Mouse (Mus musculus): ENCODE results near the gene Efcc1. TPM values are rescaled to one million over a fixed set of nuclear protein-coding genes. Genes with fewer than 3 reads are reported as not detected.

Efcc1 gene
- polyA plus RNA-seq, 1 experiment from 2014 or later, result 0.76 TPM

GRCm38 (mm10) chr6:87796251-87796880 lies 65.7 kb downstream of the Efcc1 start:
- Histone ChIP-seq H3K9ac (ENCODE audit: low read length) (no peak overlapping the region), H3K4me3 (ENCODE audit: control insufficient read depth in 1 of 2, insufficient read depth in 1 of 2, low read depth in 1 of 2, low read length in 2 of 2) (no peak overlapping the region), H3K27ac (replicated peaks in 1 of 2; ENCODE audit: control insufficient read depth in 1 of 2, insufficient read depth in 1 of 2, low read depth in 2 of 2, low read length in 2 of 2) (no peak overlapping the region), H3K4me2 (ENCODE audit: low read length) (no peak overlapping the region), H3K27me3 (ENCODE audit: control insufficient read depth, insufficient read depth, low read length) (no peaks in the 10 kb centered on the region), H3K36me3 (ENCODE audit: control insufficient read depth, insufficient read depth, low read length) (peaks cover 12% of the 10 kb centered on the region), H3K4me1 (ENCODE audit: control insufficient read depth in 2 of 2, insufficient read depth in 2 of 2, low read length in 2 of 2) (peaks cover 0 to 2% of the 10 kb centered on the region in 2 experiments; a peak in 1 of 4 replicates), H3K9me3 (ENCODE audit: control insufficient read depth, low read length) (no peaks in the 10 kb centered on the region)
- ATAC-seq (ENCODE audit: insufficient number of reproducible peaks, insufficient read depth, low FRiP score, low read depth), result no peak
- 87% methylated on average over 6 of the region's 6 CpGs for WGBS

GRCm38 (mm10) chr6:87797321-87797720 lies 66.7 kb downstream of the Efcc1 start:
- WGBS, result 46% methylated on average over 2 of the region's 2 CpGs
- ATAC-seq (ENCODE audit: insufficient number of reproducible peaks, insufficient read depth, low FRiP score, low read depth), result no peak
- Histone ChIP-seq H3K27me3 (ENCODE audit: control insufficient read depth, insufficient read depth, low read length) (no peaks in the 10 kb centered on the region), H3K27ac (replicated peaks in 1 of 2; ENCODE audit: control insufficient read depth in 1 of 2, insufficient read depth in 1 of 2, low read depth in 2 of 2, low read length in 2 of 2) (no peak overlapping the region), H3K4me2 (ENCODE audit: low read length) (no peak overlapping the region), H3K36me3 (ENCODE audit: control insufficient read depth, insufficient read depth, low read length) (peaks cover 6% of the 10 kb centered on the region), H3K4me1 (ENCODE audit: control insufficient read depth in 2 of 2, insufficient read depth in 2 of 2, low read length in 2 of 2) (peaks cover 0 to 2% of the 10 kb centered on the region in 2 experiments; a peak in 1 of 4 replicates), H3K9ac (ENCODE audit: low read length) (no peak overlapping the region), H3K9me3 (ENCODE audit: control insufficient read depth, low read length) (no peaks in the 10 kb centered on the region), H3K4me3 (ENCODE audit: control insufficient read depth in 1 of 2, insufficient read depth in 1 of 2, low read depth in 1 of 2, low read length in 2 of 2) (no peak overlapping the region)

GRCm38 (mm10) chr6:87799576-87799975 lies 68.9 kb downstream of the Efcc1 start:
- 0 out of 2 replicates have a peak, but pooled peaks cover 2% of the 10 kb centered on the region for H3K36me3 ChIP-seq (ENCODE audit: control insufficient read depth, insufficient read depth, low read length)
- H3K9me3 ChIP-seq (ENCODE audit: control insufficient read depth, low read length), result no peaks in the 10 kb centered on the region
- no peak overlapping the region for H3K9ac ChIP-seq (ENCODE audit: low read length)
- H3K4me1 ChIP-seq (ENCODE audit: control insufficient read depth in 2 of 2, insufficient read depth in 2 of 2, low read length in 2 of 2), result peaks cover 0 to under 1% of the 10 kb centered on the region in 2 experiments; a peak in 1 of 4 replicates
- no peak overlapping the region for H3K4me3 ChIP-seq (ENCODE audit: control insufficient read depth in 1 of 2, insufficient read depth in 1 of 2, low read depth in 1 of 2, low read length in 2 of 2)
- no peak overlapping the region for H3K4me2 ChIP-seq (ENCODE audit: low read length)
- no peak for ATAC-seq (ENCODE audit: insufficient number of reproducible peaks, insufficient read depth, low FRiP score, low read depth)
- 63% methylated on average over 6 of the region's 6 CpGs for WGBS
- no peaks in the 10 kb centered on the region for H3K27me3 ChIP-seq (ENCODE audit: control insufficient read depth, insufficient read depth, low read length)
- H3K27ac ChIP-seq (replicated peaks in 1 of 2; ENCODE audit: control insufficient read depth in 1 of 2, insufficient read depth in 1 of 2, low read depth in 2 of 2, low read length in 2 of 2), result no peak overlapping the region

DNA sequence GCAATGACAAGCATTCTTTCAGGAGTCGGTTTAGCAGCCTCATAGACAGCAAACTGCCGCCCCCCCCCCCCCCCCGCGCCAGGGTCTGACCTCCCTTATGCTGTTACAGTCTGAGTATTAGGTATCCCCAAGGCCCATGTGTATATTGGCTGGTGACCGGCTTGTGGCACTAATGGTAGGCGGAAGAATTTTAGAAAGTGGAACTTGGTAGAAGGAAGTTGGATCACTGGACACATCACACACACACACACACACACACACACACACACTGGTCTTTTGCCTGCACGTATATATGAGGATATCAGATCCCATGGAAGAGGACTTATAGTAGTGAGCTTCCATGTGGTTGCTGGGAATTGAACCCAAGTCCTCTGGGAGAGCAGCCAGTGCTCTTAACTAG lies 71.8 kb downstream of the Efcc1 start:
- Histone ChIP-seq H3K4me3 (ENCODE audit: control insufficient read depth in 1 of 2, insufficient read depth in 1 of 2, low read depth in 1 of 2, low read length in 2 of 2) (no peak overlapping the region), H3K36me3 (ENCODE audit: control insufficient read depth, insufficient read depth, low read length) (0 out of 2 replicates have a peak, but pooled peaks cover 2% of the 10 kb centered on the region), H3K27ac (replicated peaks in 1 of 2; ENCODE audit: control insufficient read depth in 1 of 2, insufficient read depth in 1 of 2, low read depth in 2 of 2, low read length in 2 of 2) (no peak overlapping the region), H3K4me1 (ENCODE audit: control insufficient read depth in 2 of 2, insufficient read depth in 2 of 2, low read length in 2 of 2) (peaks cover 0 to 2% of the 10 kb centered on the region in 2 experiments; a peak in 1 of 4 replicates), H3K9ac (ENCODE audit: low read length) (no peak overlapping the region), H3K4me2 (ENCODE audit: low read length) (no peak overlapping the region), H3K9me3 (ENCODE audit: control insufficient read depth, low read length) (no peaks in the 10 kb centered on the region), H3K27me3 (ENCODE audit: control insufficient read depth, insufficient read depth, low read length) (no peaks in the 10 kb centered on the region)
- no peak for ATAC-seq (ENCODE audit: insufficient number of reproducible peaks, insufficient read depth, low FRiP score, low read depth)
- WGBS, result 77% methylated on average over 5 of the region's 7 CpGs

- H3K4me3 ChIP-seq (ENCODE audit: control insufficient read depth in 1 of 2, insufficient read depth in 1 of 2, low read depth in 1 of 2, low read length in 2 of 2), result no peak overlapping the region
- H3K4me2 ChIP-seq (ENCODE audit: low read length), result no peak overlapping the region
- H3K4me1 ChIP-seq (ENCODE audit: control insufficient read depth in 2 of 2, insufficient read depth in 2 of 2, low read length in 2 of 2), result peaks cover 0 to 2% of the 10 kb centered on the region in 2 experiments; a peak in 1 of 4 replicates
- no peak for ATAC-seq (ENCODE audit: insufficient number of reproducible peaks, insufficient read depth, low FRiP score, low read depth)
- H3K9me3 ChIP-seq (ENCODE audit: control insufficient read depth, low read length), result no peaks in the 10 kb centered on the region
- H3K27me3 ChIP-seq (ENCODE audit: control insufficient read depth, insufficient read depth, low read length), result no peaks in the 10 kb centered on the region
- H3K36me3 ChIP-seq (ENCODE audit: control insufficient read depth, insufficient read depth, low read length), result 0 out of 2 replicates have a peak, but pooled peaks cover 2% of the 10 kb centered on the region
- WGBS, result 78% methylated on average over 1 of the region's 1 CpGs
- no peak overlapping the region for H3K9ac ChIP-seq (ENCODE audit: low read length)
- no peak overlapping the region for H3K27ac ChIP-seq (replicated peaks in 1 of 2; ENCODE audit: control insufficient read depth in 1 of 2, insufficient read depth in 1 of 2, low read depth in 2 of 2, low read length in 2 of 2)
These were observed 73.4 kb downstream of the Efcc1 start for GRCm38 (mm10) chr6:87804036-87804435.

- 79% methylated on average over 7 of the region's 7 CpGs for WGBS
- Histone ChIP-seq H3K9me3 (ENCODE audit: control insufficient read depth, low read length) (no peaks in the 10 kb centered on the region), H3K4me2 (ENCODE audit: low read length) (no peak overlapping the region), H3K4me1 (ENCODE audit: control insufficient read depth in 2 of 2, insufficient read depth in 2 of 2, low read length in 2 of 2) (peaks cover 2 to 3% of the 10 kb centered on the region in 2 experiments; a peak in 2 of 4 replicates), H3K27ac (replicated peaks in 1 of 2; ENCODE audit: control insufficient read depth in 1 of 2, insufficient read depth in 1 of 2, low read depth in 2 of 2, low read length in 2 of 2) (no peak overlapping the region), H3K27me3 (ENCODE audit: control insufficient read depth, insufficient read depth, low read length) (no peaks in the 10 kb centered on the region), H3K36me3 (ENCODE audit: control insufficient read depth, insufficient read depth, low read length) (0 out of 2 replicates have a peak, but pooled peaks cover 2% of the 10 kb centered on the region), H3K9ac (ENCODE audit: low read length) (no peak overlapping the region), H3K4me3 (ENCODE audit: control insufficient read depth in 1 of 2, insufficient read depth in 1 of 2, low read depth in 1 of 2, low read length in 2 of 2) (no peak overlapping the region)
- ATAC-seq (ENCODE audit: insufficient number of reproducible peaks, insufficient read depth, low FRiP score, low read depth), result no peak
These were observed 74.2 kb downstream of the Efcc1 start for GRCm38 (mm10) chr6:87804886-87805285.

GRCm38 (mm10) chr6:87805448-87805847 lies 74.8 kb downstream of the Efcc1 start:
- no peak overlapping the region for H3K9ac ChIP-seq (ENCODE audit: low read length)
- H3K4me1 ChIP-seq (ENCODE audit: control insufficient read depth in 2 of 2, insufficient read depth in 2 of 2, low read length in 2 of 2), result peaks cover 2 to 8% of the 10 kb centered on the region in 2 experiments; a peak in 3 of 4 replicates
- WGBS, result 88% methylated on average over 7 of the region's 7 CpGs
- H3K27me3 ChIP-seq (ENCODE audit: control insufficient read depth, insufficient read depth, low read length), result no peaks in the 10 kb centered on the region
- no peak for ATAC-seq (ENCODE audit: insufficient number of reproducible peaks, insufficient read depth, low FRiP score, low read depth)
- H3K36me3 ChIP-seq (ENCODE audit: control insufficient read depth, insufficient read depth, low read length), result 0 out of 2 replicates have a peak, but pooled peaks cover 2% of the 10 kb centered on the region
- no peak overlapping the region for H3K4me3 ChIP-seq (ENCODE audit: control insufficient read depth in 1 of 2, insufficient read depth in 1 of 2, low read depth in 1 of 2, low read length in 2 of 2)
- no peak overlapping the region for H3K4me2 ChIP-seq (ENCODE audit: low read length)
- H3K9me3 ChIP-seq (ENCODE audit: control insufficient read depth, low read length), result no peaks in the 10 kb centered on the region
- H3K27ac ChIP-seq (replicated peaks in 1 of 2; ENCODE audit: control insufficient read depth in 1 of 2, insufficient read depth in 1 of 2, low read depth in 2 of 2, low read length in 2 of 2), result no peak overlapping the region
